Mouse (Mus musculus) midbrain, embryonic 10.5 days (tissue): ENCODE measurements at regions not wholly inside any gene's neighbourhood (a gene's known extent, or its start where the extent isn't known, plus 50 kb on each side); places are given as distances from the start of the nearest gene placed in this dataset.
"Not testable (repeated sequence)": the region's sequence is repeated elsewhere in the genome, so short reads cannot be mapped to it uniquely, and the experiment has no call there.

Experiments used
- DNase-seq: peaks from one replicate; pipeline ENCODE4 v3.0.0-alpha.2; 2017; ENCODE audit warnings: low spot score
- H3K27ac ChIP-seq: fragments of 300-500 bp; sonication (generic); replicated peaks from 2 replicates; pipeline ENCODE4 v1.5.1; 2016; ENCODE audit warnings: mild to moderate bottlenecking
- H3K27me3 ChIP-seq: fragments of 300-500 bp; sonication (generic); 2 replicates; pipeline ENCODE4 v1.6.1; 2016; ENCODE audit warnings: low read depth, mild to moderate bottlenecking; ENCODE audit not compliant: poor library complexity, severe bottlenecking
- H3K36me3 ChIP-seq: fragments of 300-500 bp; sonication (generic); 2 replicates; pipeline ENCODE4 v1.6.1; 2016; ENCODE audit warnings: mild to moderate bottlenecking, moderate library complexity
- H3K4me1 ChIP-seq: fragments of 300-500 bp; sonication (generic); 2 replicates; pipeline ENCODE4 v1.6.1; 2016
- H3K4me3 ChIP-seq: fragments of 300-500 bp; sonication (generic); 2 replicates; pipeline ENCODE4 v1.5.1; 2016; ENCODE audit warnings: mild to moderate bottlenecking, moderate library complexity
- H3K9me3 ChIP-seq: fragments of 300-500 bp; sonication (generic); replicated peaks from 2 replicates; pipeline ENCODE4 v1.6.1; 2016; ENCODE audit warnings: mild to moderate bottlenecking
- WGBS: fragments of 180-500 bp; shearing (Covaris S2); methylation state at CpG from one replicate; pipeline ENCODE4 v1.1.7; 2016; 5-methylcytosine and 5-hydroxymethylcytosine counted together

DNA sequence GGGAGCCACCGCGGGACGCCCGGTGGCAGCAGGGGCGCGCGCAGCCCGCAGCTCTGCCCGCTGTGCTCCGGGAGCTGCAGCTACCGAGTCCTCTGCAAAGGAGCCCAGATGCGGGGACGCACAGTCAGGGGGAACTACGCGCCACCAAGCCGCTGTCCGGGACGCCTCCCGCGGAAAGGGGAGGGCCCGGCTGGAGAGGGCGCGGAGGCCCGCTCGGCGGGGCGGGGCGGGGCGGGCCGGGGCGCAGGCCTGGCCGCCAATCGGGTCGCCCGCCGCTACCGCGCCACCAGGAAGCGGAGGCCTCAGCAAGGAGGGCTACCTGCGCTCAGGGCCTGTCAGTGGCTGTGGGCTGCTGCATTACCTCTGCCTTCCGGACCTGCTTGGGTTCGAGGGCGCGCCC is 128.1 kb downstream of the 9030624G23Rik start:
- not testable (repeated sequence) for H3K27ac ChIP-seq

More for the DNA sequence above, 128.1 kb downstream of the 9030624G23Rik start:
- H3K4me3 ChIP-seq = peak overlapping the region; percentile 47
- not testable (repeated sequence) for H3K9me3 ChIP-seq, DNase-seq, H3K4me1 ChIP-seq, H3K36me3 ChIP-seq, H3K27me3 ChIP-seq
- no CpG with 5 or more reads among the region's 44 CpGs for WGBS
